ENCODE assay signal across 23 mouse cellular contexts in genomic region chr10:84610783-84611182, GRCm38 (mm10). TPM values are rescaled to one million over a fixed set of nuclear protein-coding genes. Genes with fewer than 3 reads are reported as not detected.
A peak's percentile ranks its signal among the peaks of the same experiment; 100 is the strongest.
DNase-seq lines count a peak whose midpoint lies in the region; ATAC-seq and TF ChIP-seq lines count a peak whose summit lies in the region.
"Had no signal": no experiment of that assay in that cellular context is flagged by ENCODE, and none has a peak within 500 bp of the region (broad histone marks: within the 10 kb centered on the region; RNA-seq: fewer than 3 reads in every experiment).

No protein-coding gene starts in this region.

- H3K9me3 ChIP-seq in heart, embryonic 11.5 days (replicated peaks; ENCODE audit: control insufficient read depth, low read length): no peaks in the 10 kb centered on the region
- no peaks in the 10 kb centered on the region for H3K9me3 ChIP-seq in midbrain, embryonic 10.5 days (replicated peaks)
- no peaks in the 10 kb centered on the region; the same call in 1 of the 2 replicates for H3K9me3 ChIP-seq in midbrain, embryonic 13.5 days
- no peaks in the 10 kb centered on the region for H3K9me3 ChIP-seq in lung, postnatal 0 days (ENCODE audit: low read length)
- H3K9me3 ChIP-seq in kidney, embryonic 15.5 days (replicated peaks): no peaks in the 10 kb centered on the region
- H3K9me3 ChIP-seq: embryonic facial prominence, embryonic 12.5 days; forebrain, embryonic 13.5 days; hindbrain, embryonic 10.5 days; limb, embryonic 13.5 days; liver, embryonic 13.5 days; stomach, embryonic 15.5 days had no signal

- H3K4me1 ChIP-seq in heart, embryonic 11.5 days (ENCODE audit: control insufficient read depth, insufficient read depth, low read length): peaks cover 33% of the 10 kb centered on the region
- peaks cover 28% of the 10 kb centered on the region for H3K4me1 ChIP-seq in midbrain, embryonic 10.5 days
- H3K4me1 ChIP-seq in midbrain, embryonic 13.5 days (replicated peaks): no peaks in the 10 kb centered on the region
- H3K4me1 ChIP-seq in lung, postnatal 0 days (ENCODE audit: insufficient read depth, low read depth, low read length): peaks cover 4% of the 10 kb centered on the region; the same call in 1 of the 2 replicates
- H3K4me1 ChIP-seq in kidney, embryonic 15.5 days: no peaks in the 10 kb centered on the region
- H3K4me1 ChIP-seq: forebrain, embryonic 13.5 days; stomach, embryonic 15.5 days had no signal

- no peak for TF ChIP-seq CTCF in lung, postnatal 0 days (IDR thresholded peaks at IDR 0.05)

- H3K27me3 ChIP-seq in heart, embryonic 11.5 days (ENCODE audit: control insufficient read depth, insufficient read depth, low read length): no peaks in the 10 kb centered on the region
- H3K27me3 ChIP-seq in midbrain, embryonic 10.5 days (ENCODE audit: low read depth, poor library complexity, severe bottlenecking): no peaks in the 10 kb centered on the region
- no peaks in the 10 kb centered on the region for H3K27me3 ChIP-seq in midbrain, embryonic 13.5 days
- H3K27me3 ChIP-seq in lung, postnatal 0 days (replicated peaks; ENCODE audit: insufficient read depth, low read length): no peaks in the 10 kb centered on the region
- no peaks in the 10 kb centered on the region for H3K27me3 ChIP-seq in kidney, embryonic 15.5 days
- H3K27me3 ChIP-seq: CH12.LX; embryonic facial prominence, embryonic 12.5 days; forebrain, embryonic 13.5 days; limb, embryonic 13.5 days; liver, embryonic 13.5 days; stomach, embryonic 15.5 days had no signal

- H3K36me3 ChIP-seq in heart, embryonic 11.5 days (ENCODE audit: control insufficient read depth, insufficient read depth, low read length): no peaks in the 10 kb centered on the region
- H3K36me3 ChIP-seq in midbrain, embryonic 10.5 days: no peaks in the 10 kb centered on the region
- H3K36me3 ChIP-seq in midbrain, embryonic 13.5 days: peaks cover 4% of the 10 kb centered on the region; the same call in 1 of the 2 replicates
- peaks cover 31% of the 10 kb centered on the region; the same call in 1 of the 2 replicates for H3K36me3 ChIP-seq in lung, postnatal 0 days (ENCODE audit: insufficient read depth, low read length)
- 0 out of 2 replicates have a peak, but pooled peaks cover 3% of the 10 kb centered on the region for H3K36me3 ChIP-seq in kidney, embryonic 15.5 days
- H3K36me3 ChIP-seq: embryonic facial prominence, embryonic 12.5 days; hindbrain, embryonic 10.5 days; liver, embryonic 13.5 days had no signal

- H3K9ac ChIP-seq in heart, embryonic 11.5 days (ENCODE audit: low read depth, low read length): no peak overlapping the region
- H3K9ac ChIP-seq in midbrain, embryonic 13.5 days (replicated peaks): no peak overlapping the region
- no peak overlapping the region for H3K9ac ChIP-seq in lung, postnatal 0 days (replicated peaks; ENCODE audit: low read depth)
- H3K9ac ChIP-seq in kidney, embryonic 15.5 days: no peak overlapping the region
- H3K9ac ChIP-seq: embryonic facial prominence, embryonic 12.5 days; forebrain, embryonic 13.5 days; limb, embryonic 13.5 days; liver, embryonic 13.5 days; stomach, embryonic 15.5 days had no signal

- DNase-seq in heart, adult 8-10 months (ENCODE audit: low spot score): no peak
- no peak for DNase-seq in midbrain, embryonic 10.5 days (ENCODE audit: low spot score)
- DNase-seq in lung, postnatal 0 days (ENCODE audit: low spot score): peak; percentile 92
- DNase-seq in neural tube, embryonic 10.5 days (ENCODE audit: extremely low spot score, low spot score): no peak
- DNase-seq: adrenal gland, postnatal 36 days; cerebellum, adult 18-20 months; gastrocnemius, postnatal 10 days; kidney, adult 11 months; liver, embryonic 13.5 days; midbrain, embryonic 14.5 days; right cerebral cortex, postnatal 25 days; thymus, adult 18-20 months had no signal

- 63% methylated on average over 3 of the region's 3 CpGs for WGBS in heart, embryonic 11.5 days (ENCODE audit: insufficient replicate concordance)
- 79% methylated on average over 3 of the region's 3 CpGs for WGBS in midbrain, embryonic 10.5 days
- 68% methylated on average over 3 of the region's 3 CpGs for WGBS in midbrain, embryonic 13.5 days
- 47% methylated on average over 3 of the region's 3 CpGs for WGBS in lung, postnatal 0 days
- 58% methylated on average over 3 of the region's 3 CpGs for WGBS in kidney, embryonic 15.5 days

- no peak overlapping the region for H3K4me3 ChIP-seq in heart, embryonic 11.5 days (ENCODE audit: low read depth, low read length)
- H3K4me3 ChIP-seq in midbrain, embryonic 10.5 days: no peak overlapping the region
- H3K4me3 ChIP-seq in midbrain, embryonic 13.5 days (replicated peaks): no peak overlapping the region
- no peak overlapping the region for H3K4me3 ChIP-seq in lung, postnatal 0 days (ENCODE audit: low read depth, low read length)
- no peak overlapping the region for H3K4me3 ChIP-seq in kidney, embryonic 15.5 days (replicated peaks)
- H3K4me3 ChIP-seq: embryonic facial prominence, embryonic 12.5 days; erythroblast, embryonic 14.5 days; forebrain, embryonic 13.5 days; hindbrain, embryonic 10.5 days; limb, embryonic 13.5 days; liver, embryonic 13.5 days; stomach, embryonic 15.5 days had no signal

- TF ChIP-seq EP300 in lung, postnatal 0 days (IDR thresholded peaks at IDR 0.05): peak; percentile 89

- H3K4me2 ChIP-seq in heart, embryonic 11.5 days: no peak overlapping the region
- no peak overlapping the region for H3K4me2 ChIP-seq in midbrain, embryonic 13.5 days (replicated peaks)
- no peak overlapping the region for H3K4me2 ChIP-seq in lung, postnatal 0 days (replicated peaks; ENCODE audit: low read depth, low read length)
- H3K4me2 ChIP-seq in kidney, embryonic 15.5 days: no peak overlapping the region
- H3K4me2 ChIP-seq: embryonic facial prominence, embryonic 12.5 days; forebrain, embryonic 13.5 days; limb, embryonic 13.5 days; liver, embryonic 13.5 days; stomach, embryonic 15.5 days had no signal

- ATAC-seq in heart, embryonic 11.5 days (replicated peaks; ENCODE audit: insufficient number of reproducible peaks, low FRiP score, low TSS enrichment): no peak
- no peak for ATAC-seq in midbrain, embryonic 13.5 days
- peak; percentile 95 for ATAC-seq in lung, postnatal 0 days
- ATAC-seq in kidney, embryonic 15.5 days (replicated peaks; ENCODE audit: low FRiP score): no peak
- ATAC-seq: forebrain, embryonic 13.5 days had no signal

- peak overlapping the region; percentile 38 for H3K27ac ChIP-seq in heart, embryonic 11.5 days (ENCODE audit: low read depth, low read length)
- H3K27ac ChIP-seq in midbrain, embryonic 10.5 days (replicated peaks): peak overlapping the region; percentile 52; the same call in 1 of the 2 replicates
- no peak overlapping the region for H3K27ac ChIP-seq in midbrain, embryonic 13.5 days
- H3K27ac ChIP-seq in lung, postnatal 0 days (ENCODE audit: low read length): peak overlapping the region; percentile 60
- H3K27ac ChIP-seq in kidney, embryonic 15.5 days: no peak overlapping the region
- H3K27ac ChIP-seq: embryonic facial prominence, embryonic 12.5 days; forebrain, embryonic 13.5 days; hindbrain, embryonic 10.5 days; kidney, postnatal 0 days; limb, embryonic 13.5 days; liver, embryonic 13.5 days; stomach, embryonic 15.5 days had no signal

RNA-seq across cellular contexts. Expression of gene Polr3b, which starts 11.3 kb away (rescaled TPM):
- 12.5 and 14.4 TPM in 2 replicates for polyA plus RNA-seq in heart, embryonic 11.5 days (2014; fragmentation: Nextera tagmentation; extraction: Ambion mirVana)
- 10 to 100 TPM; 10.7 to 11.6 (median 11.0) TPM for total RNA-seq in heart, adult 8-10 months (2022)
- 14.4 and 16.6 TPM in 2 replicates for polyA plus RNA-seq in midbrain, embryonic 10.5 days (2016; fragmentation: Nextera tagmentation; extraction: Ambion mirVana)
- polyA plus RNA-seq in midbrain, embryonic 13.5 days (2015; fragmentation: Nextera tagmentation; extraction: Ambion mirVana): 17.2 and 18.6 TPM in 2 replicates
- 6.2 and 7.8 TPM in 2 replicates for polyA plus RNA-seq in lung, postnatal 0 days (2015; fragmentation: Nextera tagmentation; extraction: Ambion mirVana)
- 18.0 and 18.5 TPM in 2 replicates for polyA plus RNA-seq in kidney, embryonic 15.5 days (2015; fragmentation: Nextera tagmentation; extraction: Ambion mirVana)

RNA-seq across cellular contexts. Expression of gene Tcp11l2, which starts 34.4 kb away (rescaled TPM):
- 15.2 and 16.6 TPM in 2 replicates for polyA plus RNA-seq in heart, embryonic 11.5 days (2014; fragmentation: Nextera tagmentation; extraction: Ambion mirVana)
- total RNA-seq in heart, adult 8-10 months (2022): 100 to 1,000 TPM in 3 of 4 experiments, 10 to 100 TPM in 1; 89.2 to 200 (median 123) TPM
- 2.8 and 5.8 TPM in 2 replicates for polyA plus RNA-seq in midbrain, embryonic 10.5 days (2016; fragmentation: Nextera tagmentation; extraction: Ambion mirVana)
- 18.5 and 19.5 TPM in 2 replicates for polyA plus RNA-seq in midbrain, embryonic 13.5 days (2015; fragmentation: Nextera tagmentation; extraction: Ambion mirVana)
- 73.8 and 73.9 TPM in 2 replicates for polyA plus RNA-seq in lung, postnatal 0 days (2015; fragmentation: Nextera tagmentation; extraction: Ambion mirVana)
- 15.3 and 16.8 TPM in 2 replicates for polyA plus RNA-seq in kidney, embryonic 15.5 days (2015; fragmentation: Nextera tagmentation; extraction: Ambion mirVana)

Comparison
In these comparisons a context has a peak if more than half of its experiments do, and no peak if none do; other contexts are left out.
1. H3K27ac ChIP-seq: peak in heart, embryonic 11.5 days (single experiment), midbrain, embryonic 10.5 days (single experiment) and lung, postnatal 0 days (single experiment); none in midbrain, embryonic 13.5 days (single experiment) and kidney, embryonic 15.5 days (single experiment).